ENCODE assay signal across 9 mouse cellular contexts in genomic region chr6:129233955-129234369, GRCm38 (mm10). TPM values are rescaled to one million over a fixed set of nuclear protein-coding genes. Genes with fewer than 3 reads are reported as not detected.
DNase-seq lines count a peak whose midpoint lies in the region; ATAC-seq and TF ChIP-seq lines count a peak whose summit lies in the region.
"Had no signal": no experiment of that assay in that cellular context is flagged by ENCODE, and none has a peak within 500 bp of the region (broad histone marks: within the 10 kb centered on the region; RNA-seq: fewer than 3 reads in every experiment).

No protein-coding gene starts in this region.

- no peak for DNase-seq in embryonic facial prominence, embryonic 14.5 days (ENCODE audit: low spot score)
- no peak for DNase-seq in embryonic facial prominence, embryonic 10.5 days (ENCODE audit: low spot score)
- no peak for DNase-seq in lung, adult 2 months
- DNase-seq in cerebellum, adult 11 months: no peak
- no peak for DNase-seq in MN1 (ENCODE audit: low spot score)

- ATAC-seq in embryonic facial prominence, embryonic 14.5 days (ENCODE audit: low read depth): no peak
- ATAC-seq in lung, embryonic 15.5 days (ENCODE audit: borderline replicate concordance, extremely low read depth, low FRiP score, low TSS enrichment): no peak
- ATAC-seq in intestine, embryonic 16.5 days: no peak
- ATAC-seq: hindbrain, embryonic 16.5 days had no signal

- 69% methylated on average over 16 of the region's 18 CpGs for WGBS in embryonic facial prominence, embryonic 14.5 days
- 85% methylated on average over 18 of the region's 18 CpGs for WGBS in embryonic facial prominence, embryonic 10.5 days
- WGBS in lung, embryonic 15.5 days: 75% methylated on average over 15 of the region's 18 CpGs
- WGBS in lung, adult 2 months: 66% methylated on average over 18 of the region's 18 CpGs
- 82% methylated on average over 13 of the region's 18 CpGs for WGBS in intestine, embryonic 16.5 days
- WGBS in small intestine, adult 2 months: 67% methylated on average over 18 of the region's 18 CpGs

- H3K27me3 ChIP-seq in embryonic facial prominence, embryonic 14.5 days (replicated peaks; ENCODE audit: control insufficient read depth, insufficient read depth, low read length): no peaks in the 10 kb centered on the region
- H3K27me3 ChIP-seq in embryonic facial prominence, embryonic 10.5 days (replicated peaks; ENCODE audit: low read depth, poor library complexity, severe bottlenecking): no peaks in the 10 kb centered on the region
- no peaks in the 10 kb centered on the region for H3K27me3 ChIP-seq in lung, embryonic 15.5 days
- H3K27me3 ChIP-seq in intestine, embryonic 16.5 days (replicated peaks; ENCODE audit: control insufficient read depth, insufficient read depth, low read length): no peaks in the 10 kb centered on the region
- no peaks in the 10 kb centered on the region for H3K27me3 ChIP-seq in small intestine, adult 2 months (ENCODE audit: control insufficient read depth, insufficient read depth, low read length)

- H3K9ac ChIP-seq in embryonic facial prominence, embryonic 14.5 days (ENCODE audit: low read depth, low read length): no peak overlapping the region
- no peak overlapping the region for H3K9ac ChIP-seq in lung, embryonic 15.5 days
- no peak overlapping the region for H3K9ac ChIP-seq in intestine, embryonic 16.5 days (ENCODE audit: low read depth, low read length)

- H3K27ac ChIP-seq in embryonic facial prominence, embryonic 14.5 days (replicated peaks; ENCODE audit: low read depth, low read length): 0 out of 2 replicates have a peak overlapping the region, but pooled peaks have one; percentile 13
- H3K27ac ChIP-seq in embryonic facial prominence, embryonic 10.5 days (replicated peaks): no peak overlapping the region
- H3K27ac ChIP-seq in lung, embryonic 15.5 days: peak overlapping the region; percentile 84
- peak overlapping the region; percentile 38; the same call in 1 of the 2 replicates for H3K27ac ChIP-seq in intestine, embryonic 16.5 days (ENCODE audit: low read length)
- H3K27ac ChIP-seq in small intestine, adult 2 months (ENCODE audit: insufficient read depth, low read depth, low read length): peak overlapping the region; percentile 95

- H3K4me3 ChIP-seq in embryonic facial prominence, embryonic 14.5 days (ENCODE audit: low read depth, low read length): no peak overlapping the region
- H3K4me3 ChIP-seq in embryonic facial prominence, embryonic 10.5 days: no peak overlapping the region
- no peak overlapping the region for H3K4me3 ChIP-seq in lung, embryonic 15.5 days
- H3K4me3 ChIP-seq in lung, adult 2 months (replicated peaks; ENCODE audit: extremely low read depth, low read depth, low read length): no peak overlapping the region
- H3K4me3 ChIP-seq in intestine, embryonic 16.5 days (ENCODE audit: low read length): no peak overlapping the region
- H3K4me3 ChIP-seq in small intestine, adult 2 months (ENCODE audit: low read depth, low read length): 0 out of 2 replicates have a peak overlapping the region, but pooled peaks have one; percentile 5

- no peak for TF ChIP-seq CTCF in lung, adult 2 months (IDR thresholded peaks at IDR 0.05; ENCODE audit: insufficient read depth, low read length)
- TF ChIP-seq CTCF in small intestine, adult 2 months (IDR thresholded peaks at IDR 0.05; ENCODE audit: extremely low read depth, insufficient read length, insufficient replicate concordance, low read depth, low read length): no peak

- no peak overlapping the region for H3K4me2 ChIP-seq in embryonic facial prominence, embryonic 14.5 days (ENCODE audit: low read depth, low read length)
- H3K4me2 ChIP-seq in lung, embryonic 15.5 days: no peak overlapping the region
- no peak overlapping the region for H3K4me2 ChIP-seq in intestine, embryonic 16.5 days (ENCODE audit: low read depth, low read length)

- H3K4me1 ChIP-seq in embryonic facial prominence, embryonic 14.5 days (ENCODE audit: control insufficient read depth, insufficient read depth, low read length): peaks cover 25% of the 10 kb centered on the region
- peaks cover 7% of the 10 kb centered on the region for H3K4me1 ChIP-seq in embryonic facial prominence, embryonic 10.5 days
- peaks cover 44% of the 10 kb centered on the region for H3K4me1 ChIP-seq in lung, embryonic 15.5 days
- H3K4me1 ChIP-seq in lung, adult 2 months (ENCODE audit: control insufficient read depth, insufficient read depth, low read length): peaks cover 57% of the 10 kb centered on the region
- H3K4me1 ChIP-seq in intestine, embryonic 16.5 days (ENCODE audit: control insufficient read depth, insufficient read depth, low read length): peaks cover 26% of the 10 kb centered on the region
- H3K4me1 ChIP-seq in small intestine, adult 2 months (ENCODE audit: control insufficient read depth, insufficient read depth, insufficient read length, low read length): peaks cover 38% of the 10 kb centered on the region

- no peak for TF ChIP-seq POLR2A in lung, adult 2 months (IDR thresholded peaks at IDR 0.05; ENCODE audit: borderline replicate concordance, extremely low read depth, low read depth, low read length)
- TF ChIP-seq POLR2A in small intestine, adult 2 months (IDR thresholded peaks at IDR 0.05; ENCODE audit: low read depth, low read length): no peak

- H3K36me3 ChIP-seq in embryonic facial prominence, embryonic 14.5 days (ENCODE audit: control insufficient read depth, insufficient read depth, low read length): no peaks in the 10 kb centered on the region
- no peaks in the 10 kb centered on the region for H3K36me3 ChIP-seq in embryonic facial prominence, embryonic 10.5 days (replicated peaks)
- H3K36me3 ChIP-seq in lung, embryonic 15.5 days: no peaks in the 10 kb centered on the region
- no peaks in the 10 kb centered on the region for H3K36me3 ChIP-seq in intestine, embryonic 16.5 days (ENCODE audit: control insufficient read depth, insufficient read depth, low read length)
- H3K36me3 ChIP-seq in small intestine, adult 2 months (ENCODE audit: control insufficient read depth, insufficient read depth, low read length): peaks cover 8% of the 10 kb centered on the region; the same call in 1 of the 2 replicates

- H3K9me3 ChIP-seq in embryonic facial prominence, embryonic 14.5 days (ENCODE audit: control insufficient read depth, low read length): no peaks in the 10 kb centered on the region
- no peaks in the 10 kb centered on the region for H3K9me3 ChIP-seq in embryonic facial prominence, embryonic 10.5 days
- H3K9me3 ChIP-seq in lung, embryonic 15.5 days: no peaks in the 10 kb centered on the region
- H3K9me3 ChIP-seq in intestine, embryonic 16.5 days (ENCODE audit: control insufficient read depth, low read length): no peaks in the 10 kb centered on the region

RNA-seq across cellular contexts. Expression of gene Cd69, which starts 41.3 kb away (rescaled TPM):
- polyA plus RNA-seq in embryonic facial prominence, embryonic 14.5 days (2014; fragmentation: Nextera tagmentation; extraction: Ambion mirVana): 0.18 and 0.35 TPM in 2 replicates
- not detected in 2 replicates for polyA plus RNA-seq in embryonic facial prominence, embryonic 10.5 days (2016; fragmentation: Nextera tagmentation; extraction: Ambion mirVana)
- polyA plus RNA-seq in lung, embryonic 15.5 days (2015; fragmentation: Nextera tagmentation; extraction: Ambion mirVana): 0.15 and 0.39 TPM in 2 replicates
- 0.54 and 1.3 TPM in 2 replicates for polyA plus RNA-seq in lung, adult 2 months (2012; rRNA removed)
- polyA plus RNA-seq in intestine, embryonic 16.5 days (2015; fragmentation: Nextera tagmentation; extraction: Ambion mirVana): 0.24 and 0.37 TPM in 2 replicates
- 0.25 TPM in 1 of 2 replicates, not detected in the other for polyA plus RNA-seq in small intestine, adult 2 months (2012; rRNA removed)

RNA-seq across cellular contexts. Expression of gene Clec2d, which starts 53.5 kb away (rescaled TPM):
- polyA plus RNA-seq in embryonic facial prominence, embryonic 14.5 days (2014; fragmentation: Nextera tagmentation; extraction: Ambion mirVana): 0.51 and 0.97 TPM in 2 replicates
- polyA plus RNA-seq in embryonic facial prominence, embryonic 10.5 days (2016; fragmentation: Nextera tagmentation; extraction: Ambion mirVana): not detected in 2 replicates
- polyA plus RNA-seq in lung, embryonic 15.5 days (2015; fragmentation: Nextera tagmentation; extraction: Ambion mirVana): 1.2 and 1.5 TPM in 2 replicates
- 103 and 250 TPM in 2 replicates for polyA plus RNA-seq in lung, adult 2 months (2012; rRNA removed)
- 1.0 and 1.2 TPM in 2 replicates for polyA plus RNA-seq in intestine, embryonic 16.5 days (2015; fragmentation: Nextera tagmentation; extraction: Ambion mirVana)
- 15.4 and 20.9 TPM in 2 replicates for polyA plus RNA-seq in small intestine, adult 2 months (2012; rRNA removed)
